Mouse (Mus musculus): ENCODE measurements around the gene Galnt16.
A peak's percentile ranks its signal among the peaks of the same experiment; 100 is the strongest.

Gene Galnt16

DNA sequence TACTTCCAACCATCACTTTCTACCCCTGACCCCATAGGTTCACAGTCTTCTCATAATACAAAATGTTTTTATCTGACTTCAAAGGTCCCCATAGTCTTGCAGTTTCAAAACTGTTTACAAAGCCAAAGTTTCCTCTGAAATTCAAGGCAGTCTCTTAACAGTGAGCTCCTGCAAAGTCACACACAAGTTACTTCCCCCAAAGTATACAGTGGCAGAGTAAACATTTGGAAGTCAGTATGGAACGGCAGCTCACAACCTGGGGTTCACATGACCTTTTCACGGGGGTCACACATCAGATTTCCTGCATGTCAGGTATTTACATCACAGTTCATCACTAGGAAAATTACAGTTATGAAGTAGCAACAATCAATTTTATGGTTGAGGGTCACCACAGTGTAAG lies 145.9 kb downstream of the Galnt16 start:
- no peak for DNase-seq (ENCODE audit: low spot score in 2 of 2)

- no peak for DNase-seq (ENCODE audit: low spot score in 2 of 2)
Observed at GRCm38 (mm10) chr12:80668391-80668790, 150.3 kb downstream of the Galnt16 start.

DNA sequence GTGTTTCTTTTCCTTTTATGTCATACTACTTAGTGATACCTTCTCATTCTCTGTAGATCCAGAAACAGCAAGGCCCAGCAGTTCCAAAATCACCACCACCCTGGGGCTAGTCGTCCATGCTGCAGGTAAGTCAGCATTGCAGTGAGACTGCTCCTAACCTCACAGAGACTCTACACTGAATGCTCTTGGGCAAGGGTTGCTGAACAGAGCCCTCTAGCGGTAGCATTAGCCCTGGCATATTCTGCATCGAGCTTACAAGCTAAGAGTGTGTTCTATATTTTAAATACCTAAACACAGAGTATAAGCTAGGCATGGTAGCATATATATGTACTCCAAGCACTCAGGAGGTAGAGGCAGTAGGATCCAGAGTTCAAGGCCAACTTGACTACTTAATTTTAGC lies 155.1 kb downstream of the Galnt16 start:
- peak in 1 of 2 experiments; percentile 31 for DNase-seq (ENCODE audit: low spot score in 2 of 2)

Data from spleen, postnatal 14 days (tissue).